Mouse (Mus musculus) left cerebral cortex, postnatal 25 days (tissue): ENCODE results near the gene Sfta2. TPM values are rescaled to one million over a fixed set of nuclear protein-coding genes. Genes with fewer than 3 reads are reported as not detected.

Experiments used
- DNase-seq, 2 experiments: peaks; one replicate each; pipeline ENCODE4 v3.0.0; 2022; ENCODE audit warnings: low spot score in 2 of 2, mixed read lengths in 1 of 2
- intact Hi-C: fragments of 180-260 bp; cut with DNase I; formaldehyde crosslinking; loops from one replicate; pipeline ENCODE4 v1.15.1; 2025
- total RNA-seq, 2 experiments: library from RNA; stranded (reverse); gene quantifications; 2 replicates each; pipeline ENCODE4 v1.2.3; 2021

Gene Sfta2
- total RNA-seq, 2 experiments from 2014 or later, result not detected

DNA sequence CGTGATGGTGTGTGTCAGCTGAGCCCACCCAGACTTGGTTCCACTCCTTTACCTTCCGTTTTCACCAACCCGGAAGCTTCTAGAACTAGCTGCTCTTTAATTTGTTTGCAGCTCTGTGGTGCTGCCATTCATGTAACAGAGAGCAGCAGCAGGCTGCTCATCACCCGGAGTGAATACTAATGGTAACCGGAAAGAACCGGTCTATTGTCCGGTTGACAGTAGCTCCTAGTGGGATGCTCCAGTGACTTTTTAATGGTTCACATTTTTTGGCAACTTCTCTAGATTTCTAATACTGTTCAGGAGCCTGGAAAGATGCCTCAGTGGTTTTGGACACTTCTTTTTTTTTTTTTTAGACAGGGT lies 10.2 kb upstream of the Sfta2 start:
- intact Hi-C loops, result loop anchor here (1.0 to 2.0 kb wide), 2 partner anchors 44 to 76 kb away; partner anchors contain the start of gene Vars2
- no peak for DNase-seq

DNA sequence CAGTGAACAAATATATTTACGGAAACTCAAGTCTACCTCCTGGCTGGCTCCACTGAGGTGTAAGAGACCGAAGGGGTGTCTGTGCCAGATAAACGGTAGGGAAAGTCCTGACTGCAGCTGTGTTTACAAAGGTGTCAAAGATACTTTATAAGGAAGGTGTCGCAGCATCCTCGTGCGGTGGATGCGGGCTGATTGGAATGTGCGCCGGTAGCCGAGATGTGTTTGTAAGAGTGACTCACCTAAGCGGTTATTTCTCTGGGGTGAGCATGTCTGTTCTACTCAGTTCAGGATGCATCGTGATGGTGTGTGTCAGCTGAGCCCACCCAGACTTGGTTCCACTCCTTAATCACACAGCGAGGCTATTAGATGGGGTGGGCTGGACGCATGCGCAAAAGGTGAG lies 9.6 kb upstream of the Sfta2 start:
- peak; percentile 7 to 15 for DNase-seq
- intact Hi-C loops, result loop anchor here (1.0 to 2.0 kb wide), 2 partner anchors 44 to 75 kb away; partner anchors contain the start of gene Vars2

DNA sequence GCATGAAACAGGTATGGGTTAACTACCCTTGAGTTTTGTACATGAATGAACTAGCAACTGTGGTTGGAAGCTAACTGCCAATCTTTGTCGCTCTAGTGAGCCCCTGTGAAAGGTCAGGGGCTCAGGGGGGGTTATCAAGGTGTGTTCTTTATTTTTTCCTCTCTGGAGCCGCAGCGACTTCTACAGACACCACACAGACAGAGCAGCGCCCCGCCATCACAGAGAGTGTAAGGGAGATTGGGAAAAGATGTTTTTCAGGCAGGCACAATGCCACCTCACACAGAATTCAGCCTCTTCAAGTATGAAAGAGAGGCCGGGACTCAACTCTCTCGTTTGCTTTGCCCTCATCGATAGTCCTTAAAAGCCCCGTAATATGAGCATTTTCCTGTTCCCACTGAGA lies 9.2 kb upstream of the Sfta2 start:
- intact Hi-C loops, result no loop called here
- DNase-seq, result no peak

DNA sequence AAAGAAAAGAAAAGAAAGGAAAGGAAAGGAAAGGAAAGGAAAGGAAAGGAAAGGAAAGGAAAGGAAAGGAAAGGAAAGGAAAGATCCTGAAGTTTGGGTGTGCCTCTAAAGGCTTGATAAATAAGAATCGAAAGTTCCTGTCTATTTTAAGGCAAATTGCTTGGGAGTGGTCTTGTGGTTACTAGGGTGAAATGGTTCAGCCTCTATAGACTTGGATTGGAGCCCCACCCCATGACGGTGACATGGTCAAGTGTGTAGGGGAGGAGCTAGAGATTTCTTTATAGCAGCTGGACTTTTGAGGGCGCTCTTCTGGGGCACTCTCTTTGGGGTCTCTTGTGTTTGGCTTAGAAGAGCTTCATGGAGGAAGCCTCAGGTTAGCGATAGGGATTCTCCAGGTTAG lies 7.6 kb upstream of the Sfta2 start:
- intact Hi-C loops, result no loop called here
- no peak for DNase-seq

DNA sequence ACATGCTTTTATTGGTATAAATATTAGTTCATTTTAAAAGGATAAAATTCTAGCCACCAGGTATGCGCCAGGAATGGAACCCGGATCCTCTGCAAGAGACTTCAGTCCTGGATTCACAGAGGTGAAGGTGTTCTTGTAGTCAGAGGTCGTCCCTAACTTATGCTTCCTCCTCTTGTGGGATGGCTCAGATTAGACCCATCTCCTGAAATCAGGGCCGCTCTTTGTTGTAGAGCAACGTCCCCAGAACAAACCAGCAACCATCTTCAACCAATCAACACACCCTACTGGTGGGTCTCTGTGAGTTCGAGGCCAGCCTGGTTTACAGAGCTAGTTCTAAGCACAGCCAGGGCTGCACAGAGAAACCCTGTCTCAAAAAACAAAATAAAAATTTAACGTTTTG lies 6.9 kb upstream of the Sfta2 start:
- no peak for DNase-seq
- intact Hi-C loops, result no loop called here

DNA sequence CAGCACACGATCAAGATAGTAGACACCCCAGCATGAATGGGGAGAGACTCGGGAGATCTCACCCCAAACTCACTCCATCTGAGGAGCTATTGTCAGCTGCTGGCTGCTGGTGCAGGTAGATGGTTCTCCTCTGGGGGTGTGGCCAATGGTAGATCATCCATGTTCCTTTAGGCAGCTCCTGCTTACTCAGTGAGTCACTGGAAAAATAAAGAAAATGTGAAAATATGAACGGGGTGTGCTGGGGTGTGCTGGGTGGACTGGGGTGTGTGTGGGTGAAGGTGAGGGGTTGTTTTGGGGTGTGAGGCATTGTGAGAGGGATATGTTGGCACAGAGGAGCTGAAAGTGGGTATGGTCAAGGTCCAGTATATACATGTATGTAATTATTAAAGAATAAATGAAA lies 4.0 kb upstream of the Sfta2 start:
- no peak for DNase-seq
- intact Hi-C loops, result no loop called here

DNA sequence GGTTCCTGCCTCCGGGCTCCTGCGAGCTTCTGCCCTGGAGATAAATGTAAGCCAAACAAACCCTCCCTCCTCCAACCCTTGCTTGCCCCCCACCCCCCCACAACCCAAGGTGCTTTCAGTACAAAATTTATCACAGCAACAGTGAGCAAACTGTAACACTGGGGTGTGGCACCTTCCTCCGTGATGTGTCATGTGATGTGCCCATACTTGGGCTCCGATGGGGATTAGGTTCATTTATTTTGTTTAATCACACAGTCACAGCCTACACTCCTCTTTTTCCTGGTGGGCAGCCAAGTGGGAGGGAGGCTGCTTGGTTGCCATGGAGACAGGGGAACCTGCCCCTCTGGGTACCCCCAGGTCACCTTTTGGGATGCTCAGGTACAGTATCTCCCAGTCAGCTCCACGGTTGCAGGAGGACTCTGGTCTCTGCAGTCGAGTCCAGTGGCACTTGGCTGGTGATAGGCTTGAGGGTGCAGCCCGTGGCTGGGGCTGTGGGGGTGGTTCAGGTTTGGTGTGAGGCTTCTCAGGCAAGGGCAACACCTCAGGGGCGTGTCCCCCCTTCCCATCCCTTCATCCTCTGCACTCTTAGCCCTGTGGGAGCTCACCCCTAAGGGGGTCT lies 496 bp downstream of the Sfta2 start:
- intact Hi-C loops, result no loop called here
- DNase-seq, result no peak

DNA sequence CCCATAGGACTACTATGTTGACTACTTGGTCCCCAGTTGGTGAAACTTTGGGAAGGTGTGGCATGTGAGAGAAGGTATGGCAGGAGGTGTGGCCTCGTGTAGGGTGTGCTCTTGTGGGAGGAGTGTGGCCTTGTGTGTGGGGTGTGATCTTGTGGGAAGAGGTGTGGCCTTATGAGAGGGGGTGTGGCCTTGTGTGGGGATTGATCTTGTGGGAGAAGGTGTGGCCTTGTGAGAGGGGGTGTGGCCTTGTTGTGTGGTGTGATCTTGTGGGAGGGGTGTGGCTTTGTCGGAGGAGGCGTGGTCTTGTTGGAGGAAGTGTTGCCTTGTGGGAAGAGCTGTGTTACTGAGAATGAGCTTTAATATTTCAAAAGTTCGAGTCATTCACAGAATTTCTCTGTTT lies 15.8 kb downstream of the Sfta2 start:
- intact Hi-C loops, result no loop called here
- no peak for DNase-seq

DNA sequence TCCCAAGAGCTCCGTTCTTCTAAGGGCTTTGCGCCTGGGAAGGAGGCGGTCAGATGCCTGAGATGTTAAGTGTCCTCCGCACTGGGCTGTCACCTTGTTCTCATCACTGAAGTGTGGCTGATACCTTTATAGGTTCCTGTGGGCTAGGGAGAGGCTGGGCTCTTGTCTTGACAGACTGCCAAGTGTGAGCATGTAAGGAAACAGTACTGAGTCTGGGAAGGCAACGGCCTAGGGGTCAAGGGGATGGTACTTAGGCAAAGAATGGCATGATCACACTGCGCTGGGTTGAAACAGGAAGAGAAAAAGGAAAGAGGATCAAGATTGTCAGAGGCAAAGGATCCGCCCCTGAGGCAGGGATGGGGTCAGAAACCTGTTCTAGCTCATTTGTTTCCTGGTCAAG lies 25.2 kb downstream of the Sfta2 start, which contains the start of gene Gm9573:
TSS of gene Gm9573 (minus strand) at position 101 of the 400 bp plus-strand sequence.
- DNase-seq, result no peak
- intact Hi-C loops, result loop anchor here (2.0 kb wide), 1 partner anchor 20 kb away; no protein-coding TSS in a partner anchor

DNA sequence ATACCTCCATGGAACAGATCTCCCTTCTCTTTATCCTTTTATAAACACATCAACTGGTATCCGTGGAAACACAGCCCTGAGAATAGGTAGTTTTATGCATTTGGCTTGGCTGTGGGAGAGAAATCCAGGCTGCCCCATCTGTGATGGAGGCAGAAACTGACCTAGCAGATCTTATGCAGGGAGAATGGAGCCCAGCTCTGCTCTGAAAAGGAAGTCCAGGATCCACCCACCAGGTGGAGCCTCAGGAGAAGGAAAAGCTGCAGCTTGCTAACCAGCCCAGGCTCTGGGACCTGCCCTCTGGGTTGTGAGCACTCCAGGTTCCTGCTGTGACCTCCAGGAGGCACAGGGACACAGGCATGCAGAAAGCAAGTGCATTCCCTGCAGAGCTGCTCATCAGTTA lies 32.6 kb downstream of the Sfta2 start:
- intact Hi-C loops, result no loop called here
- peak; percentile 68 to 90 for DNase-seq

DNA sequence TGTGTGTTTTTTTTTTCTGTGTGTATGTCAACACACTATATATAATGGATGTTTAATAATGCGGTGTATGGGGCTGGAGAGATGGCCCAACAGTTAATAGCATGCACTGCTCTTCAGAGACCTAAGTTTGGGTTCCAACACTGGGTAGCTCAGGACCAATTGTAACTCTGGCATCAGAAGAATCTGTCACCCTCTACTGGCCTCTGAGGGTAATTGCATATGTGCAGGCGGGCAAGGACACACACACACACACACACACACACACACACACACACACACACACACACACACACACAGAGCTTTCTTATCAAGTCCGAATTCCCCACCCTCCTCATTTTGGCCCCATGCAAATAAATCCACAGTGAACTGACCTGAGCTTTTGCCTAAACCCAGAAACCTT lies 33.9 kb downstream of the Sfta2 start:
- DNase-seq, result peak in 1 of 2 experiments; percentile 54

DNA sequence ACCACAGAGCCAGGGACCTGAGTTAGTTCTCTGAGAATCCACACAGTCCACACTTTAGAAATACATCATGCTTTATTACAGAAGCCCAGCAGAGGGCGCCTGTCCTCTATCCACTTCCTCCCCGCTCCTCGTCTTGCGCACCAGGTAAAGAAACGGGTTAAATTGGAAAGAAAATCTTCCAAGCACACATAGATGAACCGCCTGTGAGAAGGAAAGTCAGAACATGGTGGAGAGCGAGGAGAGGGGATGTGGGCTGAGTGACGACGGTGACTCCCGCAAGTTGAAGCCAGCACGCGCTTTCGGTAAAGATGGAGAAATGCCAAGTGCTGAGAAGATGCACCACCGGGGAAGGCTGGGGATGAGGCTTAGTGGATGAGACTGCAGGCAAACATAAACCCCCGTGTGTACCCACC lies 34.4 kb downstream of the Sfta2 start:
- intact Hi-C loops, result loop anchor here (1.0 kb wide), 3 partner anchors 32 to 90 kb away; partner anchors contain the start of gene Vars2
- DNase-seq, result peak; percentile 86 to 92

More for the DNA sequence above, 33.9 kb downstream of the Sfta2 start:
- intact Hi-C loops, result loop anchor here (1.0 kb wide), 3 partner anchors 32 to 90 kb away; partner anchors contain the start of gene Vars2

DNA sequence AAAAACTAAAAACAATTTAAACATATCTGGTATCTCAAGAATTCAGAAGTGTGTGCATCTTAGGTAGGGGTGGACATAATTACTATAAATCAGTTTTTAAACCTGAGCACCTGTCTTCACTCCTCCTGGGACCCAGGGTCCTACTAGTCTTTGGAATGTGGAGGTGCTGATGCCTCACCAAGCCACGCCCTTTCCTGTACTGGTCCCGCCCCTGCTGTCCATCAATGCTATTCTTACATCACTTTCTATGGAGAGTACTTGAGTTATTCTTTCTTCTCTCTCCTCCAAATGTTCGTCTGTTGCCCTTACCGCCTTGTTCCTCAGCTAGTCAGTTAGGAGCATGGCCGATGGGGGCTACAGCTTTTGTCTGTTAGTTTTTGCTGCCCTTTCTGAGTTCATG lies 35.0 kb downstream of the Sfta2 start:
- intact Hi-C loops, result no loop called here
- peak in 1 of 2 experiments; percentile 62 for DNase-seq

DNA sequence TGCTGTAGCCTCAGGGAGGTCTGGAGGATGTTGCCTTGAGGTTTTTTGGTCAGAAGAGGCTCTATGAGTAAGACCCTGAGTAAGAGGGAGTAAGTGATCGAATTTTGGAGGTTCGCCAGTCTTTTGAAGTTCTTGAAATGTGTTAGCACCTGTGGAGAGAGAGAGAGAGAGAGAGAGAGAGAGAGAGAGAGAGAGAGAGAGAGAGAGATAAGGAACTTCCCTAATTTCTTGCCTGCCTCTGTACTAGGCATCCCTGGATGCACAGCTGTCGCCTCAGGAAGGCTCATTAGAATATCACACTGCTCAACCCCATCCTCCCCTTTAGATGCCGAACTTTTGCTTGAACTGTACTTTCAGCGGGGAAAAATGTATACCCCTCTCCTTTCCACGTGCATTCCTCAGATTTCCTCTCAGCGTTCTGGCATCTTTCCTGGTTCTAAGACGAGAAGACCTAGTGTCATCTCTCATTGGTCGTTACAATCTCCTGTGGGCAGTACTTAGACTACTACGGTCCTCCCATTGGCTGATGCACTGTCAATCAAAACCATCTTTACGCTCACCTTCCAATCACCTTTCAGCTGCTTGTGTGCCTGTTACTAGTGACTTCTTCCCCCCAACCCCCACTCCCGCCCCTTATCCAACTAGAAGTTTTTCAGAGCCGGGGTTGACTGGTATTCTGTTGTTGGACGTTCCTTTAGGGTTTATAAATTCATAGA lies 37.3 kb downstream of the Sfta2 start:
- peak; percentile 50 to 71 for DNase-seq

DNA sequence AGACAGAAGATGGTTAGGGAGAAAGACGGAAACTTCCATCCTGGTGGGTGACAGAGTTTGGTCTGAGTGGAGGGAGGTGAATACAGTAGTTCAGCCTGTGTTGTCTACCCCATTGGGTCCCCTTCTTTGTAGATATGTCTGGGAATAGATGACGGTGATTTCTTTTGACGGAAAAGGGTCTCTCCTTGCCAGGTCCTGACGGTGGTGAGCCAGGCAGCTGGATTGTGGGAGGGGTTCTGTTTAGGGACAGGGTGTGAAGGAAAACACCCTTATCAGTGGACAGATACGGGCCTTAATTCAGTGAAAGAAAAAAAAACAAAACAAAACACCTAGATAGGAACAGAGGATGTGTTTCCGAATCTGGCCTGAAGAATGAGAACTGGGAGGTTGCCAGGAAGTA lies 38.0 kb downstream of the Sfta2 start:
- DNase-seq, result no peak
- intact Hi-C loops, result no loop called here

More for the DNA sequence above, 37.3 kb downstream of the Sfta2 start:
- intact Hi-C loops, result no loop called here

DNA sequence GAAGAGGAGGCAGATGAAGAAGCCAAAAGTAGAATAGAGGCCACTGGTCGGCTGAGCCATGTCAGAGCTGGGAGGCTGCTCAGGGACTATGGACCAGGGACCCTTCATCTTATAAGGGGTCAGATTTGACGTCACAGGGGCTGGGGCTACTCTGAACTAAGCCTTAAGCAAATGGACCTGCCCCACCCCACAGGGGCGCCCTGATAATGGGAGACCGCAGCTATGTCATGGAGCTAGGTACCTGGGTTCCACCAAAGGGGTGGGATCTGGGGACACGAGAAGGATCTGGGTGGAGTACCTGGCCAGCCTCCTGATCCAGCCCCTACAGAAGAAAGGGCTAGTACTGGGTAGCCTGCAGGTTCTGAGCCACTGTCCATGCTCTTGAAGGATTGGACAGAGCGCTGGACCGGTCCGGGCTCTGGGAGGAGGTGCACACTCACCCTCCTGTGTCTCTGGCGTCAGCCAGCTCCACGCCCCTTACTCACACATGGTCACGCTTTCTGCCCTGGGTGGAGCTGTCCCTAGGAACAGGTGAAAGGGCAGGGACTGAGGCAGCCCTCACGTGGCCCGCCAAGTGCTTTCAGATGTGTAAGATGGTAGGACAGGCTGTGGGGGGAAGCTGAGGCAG lies 42.4 kb downstream of the Sfta2 start, which contains the start of gene Mucl3:
TSS of gene Mucl3 (minus strand) at position 87 of the 628 bp plus-strand sequence.
- intact Hi-C loops, result no loop called here
- no peak for DNase-seq

DNA sequence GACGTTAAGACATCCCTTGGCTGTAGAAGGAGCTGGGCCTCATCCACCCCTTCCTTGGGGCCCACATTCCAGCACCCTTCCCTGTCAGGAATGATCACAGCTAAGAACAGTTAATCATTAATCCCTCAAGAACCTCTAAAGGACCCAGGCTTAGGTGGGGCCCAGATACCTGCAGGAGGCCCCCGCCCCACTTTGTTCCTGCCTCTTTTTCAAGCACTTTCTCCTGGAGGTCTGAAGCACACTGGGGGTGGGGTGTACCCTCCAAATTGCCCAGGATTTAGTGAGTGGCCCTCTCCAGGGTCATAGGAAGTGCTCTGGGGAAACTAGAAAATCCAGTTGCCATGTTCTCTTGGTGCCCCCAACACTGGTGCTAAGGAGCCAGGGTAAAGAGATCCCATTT lies 48.1 kb downstream of the Sfta2 start:
- intact Hi-C loops, result no loop called here
- DNase-seq, result no peak

DNA sequence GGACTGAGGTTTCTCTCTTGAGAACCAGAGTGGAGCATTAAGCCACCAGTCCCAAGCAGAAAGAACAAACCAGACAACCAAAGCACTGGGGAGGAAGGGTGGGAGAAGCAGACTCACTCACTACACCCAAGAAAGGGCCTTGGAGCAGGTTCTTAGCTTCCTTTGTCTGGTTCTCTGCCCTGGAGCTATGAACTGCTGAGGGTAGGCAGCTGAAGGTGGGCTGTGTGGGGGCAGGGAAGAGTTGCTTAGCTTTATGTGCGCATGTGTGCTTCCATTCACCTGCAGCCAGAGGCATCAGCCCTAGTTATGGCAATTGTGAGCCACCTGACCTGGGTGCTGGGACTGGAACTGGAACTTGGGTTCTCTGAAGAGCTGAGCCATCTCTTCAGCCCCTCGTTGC lies 51.7 kb downstream of the Sfta2 start:
- intact Hi-C loops, result no loop called here
- DNase-seq, result no peak

DNA sequence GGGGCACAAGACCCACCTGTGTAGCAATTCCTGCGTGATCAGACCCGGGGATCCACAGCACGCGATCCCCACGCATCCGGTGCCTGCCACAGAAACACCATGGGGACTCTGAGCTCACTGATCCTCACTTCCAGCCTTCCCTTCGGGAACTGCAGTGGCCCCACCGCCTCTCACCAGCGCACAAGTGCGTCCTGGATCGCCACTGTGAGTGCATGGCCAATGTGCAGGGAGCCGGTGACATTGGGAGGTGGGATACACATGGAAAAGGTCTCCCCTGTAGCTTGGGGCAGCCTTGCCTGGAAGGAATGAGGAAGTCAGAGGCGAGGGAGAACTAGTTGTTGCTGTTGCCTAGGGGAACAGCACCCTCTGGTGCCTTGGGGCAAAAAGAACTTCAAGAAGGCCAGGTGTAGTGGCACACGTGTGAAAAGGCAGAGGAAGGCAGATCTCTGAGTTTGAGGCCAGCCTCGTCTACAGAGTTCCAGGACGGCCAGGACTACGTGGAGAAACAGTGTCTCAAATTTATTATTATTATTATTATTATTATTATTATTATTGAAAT lies 64.7 kb downstream of the Sfta2 start:
- intact Hi-C loops, result loop anchor here (2.0 to 5.0 kb wide), 2 partner anchors 75 to 84 kb away; no protein-coding TSS in a partner anchor
- peak in 1 of 2 experiments; percentile 60 for DNase-seq

DNA sequence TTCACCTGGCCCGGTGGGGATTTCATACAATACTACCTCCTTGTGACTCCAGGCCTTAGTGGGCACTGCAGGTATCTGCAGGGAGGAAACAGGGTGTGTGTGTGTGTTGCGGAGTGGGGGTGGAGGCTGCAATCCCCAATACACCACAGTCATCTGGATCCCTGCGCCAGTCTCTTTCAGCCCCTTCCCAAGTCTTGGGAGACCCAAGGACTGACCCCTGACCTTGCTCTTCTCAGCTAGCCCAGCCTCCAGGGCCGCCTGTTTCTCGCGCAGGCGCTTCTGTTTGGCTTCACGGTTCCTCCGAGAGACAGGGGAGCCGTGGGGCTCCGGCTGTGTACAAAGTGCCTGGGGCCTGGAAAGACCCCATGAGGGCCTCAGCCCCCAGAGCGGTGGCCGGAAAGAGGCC lies 65.5 kb downstream of the Sfta2 start:
- DNase-seq, result no peak

More for the DNA sequence above, 65.5 kb downstream of the Sfta2 start:
- intact Hi-C loops, result loop anchor here (1.0 to 5.0 kb wide), 3 partner anchors 32 to 85 kb away; no protein-coding TSS in a partner anchor
